Comparison of ENCODE assay signal across 23 mouse cellular contexts in the genomic region with DNA sequence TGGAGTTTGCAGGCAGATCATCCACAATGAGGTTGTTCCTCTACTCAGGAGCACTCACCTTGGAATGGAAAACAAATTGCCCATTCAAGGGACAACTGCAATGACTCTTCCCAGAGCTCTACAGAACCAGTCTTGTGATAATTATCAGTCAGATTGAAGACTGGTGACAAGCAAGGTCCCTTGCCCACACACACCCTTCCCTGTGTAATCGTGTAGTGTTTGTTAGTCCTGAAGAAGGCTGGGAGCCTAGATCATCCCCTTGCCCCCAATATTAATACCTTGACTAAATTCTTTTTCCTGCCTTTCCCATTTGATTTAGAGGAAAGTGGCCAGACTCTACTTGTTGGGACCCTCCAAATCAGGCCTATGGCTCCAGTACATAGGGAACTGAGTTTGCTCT. TPM values are rescaled to one million over a fixed set of nuclear protein-coding genes. Genes with fewer than 3 reads are reported as not detected.
DNase-seq lines count a peak whose midpoint lies in the region; ATAC-seq and TF ChIP-seq lines count a peak whose summit lies in the region.
"Had no signal": no experiment of that assay in that cellular context is flagged by ENCODE, and none has a peak within 500 bp of the region (broad histone marks: within the 10 kb centered on the region; RNA-seq: fewer than 3 reads in every experiment).

No protein-coding gene starts in this region.

- H3K9ac ChIP-seq in CH12.LX (ENCODE audit: insufficient read depth, low read depth), result no peak overlapping the region
- no peak overlapping the region for H3K9ac ChIP-seq in MEL (ENCODE audit: control insufficient read depth, low read depth, low read length, poor library complexity, severe bottlenecking)
- no peak overlapping the region for H3K9ac ChIP-seq in forebrain, embryonic 13.5 days

- H3ac ChIP-seq in myocyte (ENCODE audit: control insufficient read depth, insufficient read length), result no peak overlapping the region

- H3K9me3 ChIP-seq in CH12.LX (replicated peaks; ENCODE audit: low read length), result no peaks in the 10 kb centered on the region
- H3K9me3 ChIP-seq in MEL (replicated peaks; ENCODE audit: insufficient read depth, low read length), result no peaks in the 10 kb centered on the region
- no peaks in the 10 kb centered on the region for H3K9me3 ChIP-seq in forebrain, embryonic 13.5 days (replicated peaks)
- H3K9me3 ChIP-seq: G1E had no signal

- no peak for TF ChIP-seq POLR2A in CH12.LX (IDR thresholded peaks at IDR 0.05; ENCODE audit: low read depth, low read length)
- TF ChIP-seq POLR2A in MEL (IDR thresholded peaks at IDR 0.05; ENCODE audit: control insufficient read depth in 1 of 2, insufficient read depth in 1 of 2, low read depth in 1 of 2, low read length in 2 of 2, poor library complexity in 1 of 2), result no peak; a peak in 1 of 4 replicates
- TF ChIP-seq POLR2A in myocyte (IDR thresholded peaks at IDR 0.05; ENCODE audit: insufficient read length, low read depth), result no peak

- H3K4me3 ChIP-seq in CH12.LX (replicated peaks in 1 of 3; ENCODE audit: low read depth in 2 of 3, low read length in 2 of 3, poor library complexity in 1 of 3), result no peak overlapping the region
- no peak overlapping the region for H3K4me3 ChIP-seq in MEL (ENCODE audit: control insufficient read depth in 1 of 2, insufficient read depth in 1 of 2, low read depth in 2 of 2, low read length in 2 of 2)
- no peak overlapping the region for H3K4me3 ChIP-seq in myocyte
- no peak overlapping the region for H3K4me3 ChIP-seq in forebrain, embryonic 13.5 days

- dilution Hi-C loops in CH12.LX (cut with MboI; ENCODE audit: extremely low pct_ligation_motif_present, extremely low pct_unique_long_range_greater_than_20kb, low sequenced_read_pairs), result no loop called here

- H3K79me2 ChIP-seq in CH12.LX (replicated peaks; ENCODE audit: control insufficient read depth, extremely low read depth, insufficient read depth, poor library complexity, severe bottlenecking) (peaks cover 10% of the 10 kb centered on the region), MEL (ENCODE audit: control insufficient read depth, insufficient read depth, low read length, poor library complexity) (peaks cover 21% of the 10 kb centered on the region), myocyte (ENCODE audit: control insufficient read depth, insufficient read depth) (peaks cover 9% of the 10 kb centered on the region)

- TF ChIP-seq CTCF in CH12.LX (conservative IDR thresholded peaks at IDR 0.05 in 1 of 2, IDR thresholded peaks at IDR 0.05 in 1 of 2; ENCODE audit: low read depth in 2 of 2, low read length in 2 of 2), result no peak
- no peak for TF ChIP-seq CTCF in MEL (IDR thresholded peaks at IDR 0.05 in 2 of 3, conservative IDR thresholded peaks at IDR 0.05 in 1 of 3; ENCODE audit: control insufficient read depth in 1 of 3, insufficient read depth in 1 of 3, low read depth in 2 of 3, low read length in 3 of 3, poor library complexity in 1 of 3, severe bottlenecking in 1 of 3)

- in situ Hi-C loops in CH12.LX (cut with MboI; ENCODE audit: low pct_ligation_motif_present, low pct_unique_long_range_greater_than_20kb, low sequenced_read_pairs), result loop anchor here (5.0 kb wide), 1 partner anchor 78 kb away; no protein-coding TSS in a partner anchor

- no peak for ATAC-seq in forebrain, embryonic 13.5 days
- ATAC-seq: activated CD4-positive, CD25-positive, alpha-beta regulatory T cell, adult 4 months; CD4-positive, CD25-positive, alpha-beta regulatory T cell, adult 4 months; Patski had no signal

- DNase-seq in heart, adult 11 months, result peak; percentile 51
- DNase-seq in heart, postnatal 10 days, result no peak
- DNase-seq in CH12.LX (ENCODE audit: extremely low read depth), result peak; percentile 39
- DNase-seq in MEL (ENCODE audit: low read depth, low spot score), result peak; percentile 66
- DNase-seq in lung, postnatal 36 days, result no peak
- no peak for DNase-seq in urinary bladder, postnatal 25 days (ENCODE audit: low spot score)
- DNase-seq: adrenal gland, adult 2 months; adrenal gland, adult 8-10 months; adrenal gland, postnatal 10 days; adrenal gland, postnatal 14 days; adrenal gland, postnatal 25 days; adrenal gland, postnatal 36 days; B cell, adult 2 months; cerebellum, adult 11 months; cerebellum, adult 11-12 months; cerebellum, adult 18-20 months; cerebellum, adult 2 months had no signal

- no peaks in the 10 kb centered on the region for H3K27me3 ChIP-seq in CH12.LX (replicated peaks)
- no peaks in the 10 kb centered on the region for H3K27me3 ChIP-seq in MEL (ENCODE audit: control insufficient read depth in 1 of 2, insufficient read depth in 2 of 2, low read length in 2 of 2)
- no peaks in the 10 kb centered on the region for H3K27me3 ChIP-seq in myocyte (ENCODE audit: control insufficient read depth, insufficient read depth, insufficient read length)
- H3K27me3 ChIP-seq in forebrain, embryonic 13.5 days, result no peaks in the 10 kb centered on the region
- H3K27me3 ChIP-seq: Patski had no signal

- no peak for TF ChIP-seq EP300 in CH12.LX (IDR thresholded peaks at IDR 0.05; ENCODE audit: low read length)
- no peak for TF ChIP-seq EP300 in MEL (IDR thresholded peaks at IDR 0.05; ENCODE audit: low read depth in 1 of 2, low read length in 2 of 2)

- 88% methylated on average over 1 of the region's 1 CpGs for WGBS in forebrain, embryonic 13.5 days

- H3K4me2 ChIP-seq in CH12.LX (ENCODE audit: insufficient read depth, low read depth, poor library complexity, severe bottlenecking) (no peak overlapping the region), myocyte (ENCODE audit: low read depth) (no peak overlapping the region)
- no peak overlapping the region for H3K4me2 ChIP-seq in forebrain, embryonic 13.5 days

- peaks cover 28 to 50% of the 10 kb centered on the region in 2 experiments for H3K36me3 ChIP-seq in CH12.LX (replicated peaks in 1 of 2; ENCODE audit: control insufficient read depth in 1 of 2, insufficient read depth in 1 of 2, low read length in 1 of 2)
- H3K36me3 ChIP-seq in MEL (ENCODE audit: control insufficient read depth in 1 of 2, insufficient read depth in 2 of 2, low read length in 2 of 2), result peaks cover 8 to 24% of the 10 kb centered on the region in 2 experiments
- H3K36me3 ChIP-seq in myocyte (ENCODE audit: control insufficient read depth, insufficient read depth), result no peaks in the 10 kb centered on the region
- peaks cover 26% of the 10 kb centered on the region for H3K36me3 ChIP-seq in forebrain, embryonic 13.5 days (ENCODE audit: poor library complexity, severe bottlenecking)

- no peak overlapping the region for H3K27ac ChIP-seq in CH12.LX (ENCODE audit: insufficient read depth, low read depth)
- H3K27ac ChIP-seq in MEL (ENCODE audit: control insufficient read depth, low read depth, low read length), result no peak overlapping the region
- H3K27ac ChIP-seq in forebrain, embryonic 13.5 days, result no peak overlapping the region

- H3K4me1 ChIP-seq in CH12.LX (ENCODE audit: control insufficient read depth in 1 of 2, insufficient read depth in 2 of 2) (peaks cover 9 to 37% of the 10 kb centered on the region in 2 experiments), MEL (ENCODE audit: control insufficient read depth in 1 of 2, insufficient read depth in 2 of 2, low read length in 2 of 2) (peaks cover 0 to 21% of the 10 kb centered on the region in 2 experiments; a peak in 2 of 4 replicates)
- peaks cover 29% of the 10 kb centered on the region for H3K4me1 ChIP-seq in forebrain, embryonic 13.5 days

- intact Hi-C loops in heart, postnatal 10 days (cut with DNase I), result no loop called here

- TF ChIP-seq RAD21 in CH12.LX (IDR thresholded peaks at IDR 0.05; ENCODE audit: low read depth, low read length) (no peak), MEL (IDR thresholded peaks at IDR 0.05; ENCODE audit: low read depth, low read length) (no peak)

TF ChIP-seq in CH12.LX, 34 proteins besides CTCF, POLR2A, EP300 and RAD21 (continues in another document):
- TF ChIP-seq CHD1 (IDR thresholded peaks at IDR 0.05; ENCODE audit: low read depth, low read length) (no peak), UBTF (IDR thresholded peaks at IDR 0.05; ENCODE audit: low read depth, low read length) (no peak), ETS1 (conservative IDR thresholded peaks at IDR 0.05; ENCODE audit: low read depth, low read length) (no peak), MYC (IDR thresholded peaks at IDR 0.05; ENCODE audit: low read depth, low read length) (no peak), MXI1 (IDR thresholded peaks at IDR 0.05; ENCODE audit: low read depth, low read length) (no peak)

TF ChIP-seq in MEL, 35 proteins besides CTCF, POLR2A, EP300 and RAD21 (continues in another document):
- TF ChIP-seq USF1 (IDR thresholded peaks at IDR 0.05; ENCODE audit: low read depth, low read length) (no peak), KAT2A (conservative IDR thresholded peaks at IDR 0.05; ENCODE audit: low read depth, low read length) (no peak), ETS1 (IDR thresholded peaks at IDR 0.05; ENCODE audit: low read depth, low read length) (no peak), E2F4 (IDR thresholded peaks at IDR 0.05; ENCODE audit: borderline replicate concordance, low read depth, low read length) (no peak)

TF ChIP-seq in myocyte, 11 proteins besides CTCF, POLR2A, EP300 and RAD21:
- peak; percentile 58 for TF ChIP-seq POLR2AphosphoS2 (IDR thresholded peaks at IDR 0.05; ENCODE audit: insufficient read length, low read depth)
- TF ChIP-seq MYOD1 (IDR thresholded peaks at IDR 0.05; ENCODE audit: control insufficient read depth in 1 of 3, insufficient read length in 2 of 3, low read depth in 2 of 3), result no peak

RNA-seq across cellular contexts. Expression of gene Rplp1, which starts 4.7 kb away (rescaled TPM):
- total RNA-seq in heart, postnatal 10 days (2021), result 1,000 to 10,000 TPM; 1,715 to 1,777 TPM
- 12,233 and 13,782 TPM in 2 replicates for total RNA-seq in CH12.LX (2012; rRNA removed)
- total RNA-seq in CH12.LX (2014; rRNA removed), result 6,472 and 7,835 TPM in 2 replicates
- polyA plus RNA-seq in CH12.LX (2012; ENCODE audit: insufficient read length, low read depth), result 4,797 and 6,276 TPM in 2 replicates
- 13,843 and 15,045 TPM in 2 replicates for total RNA-seq in MEL (2012; rRNA removed)
- 1,000 to 10,000 TPM in 1 of 2 experiments, not detected in 1; 9,058 TPM for polyA plus RNA-seq in MEL (2012; ENCODE audit: insufficient read depth in 1 of 2, insufficient read length in 2 of 2, low read depth in 1 of 2, low replicate concordance in 2 of 2, missing spikeins in 1 of 2)
- 9,411 TPM for polyA plus RNA-seq in myocyte (2012; fragmentation: generic; extraction: Trizol)
- polyA plus RNA-seq in forebrain, embryonic 13.5 days (2015; fragmentation: Nextera tagmentation; extraction: Ambion mirVana), result 981 and 1,035 TPM in 2 replicates

RNA-seq across cellular contexts. Expression of gene Kif23, which starts 36.9 kb away (rescaled TPM):
- 10 to 100 TPM; 22.9 to 28.4 TPM for total RNA-seq in heart, postnatal 10 days (2021)
- total RNA-seq in CH12.LX (2012; rRNA removed) (50.6 and 71.5 TPM in 2 replicates), CH12.LX (2014; rRNA removed) (87.3 and 96.2 TPM in 2 replicates), MEL (2012; rRNA removed) (37.5 and 54.3 TPM in 2 replicates)
- polyA plus RNA-seq in CH12.LX (2012; ENCODE audit: insufficient read length, low read depth) (125 and 133 TPM in 2 replicates), MEL (2012; ENCODE audit: insufficient read depth in 1 of 2, insufficient read length in 2 of 2, low read depth in 1 of 2, low replicate concordance in 2 of 2, missing spikeins in 1 of 2) (100 to 1,000 TPM in 1 of 2 experiments, not detected in 1; 100 TPM), myocyte (2012; fragmentation: generic; extraction: Trizol) (24.1 TPM)
- 72.7 and 85.0 TPM in 2 replicates for polyA plus RNA-seq in forebrain, embryonic 13.5 days (2015; fragmentation: Nextera tagmentation; extraction: Ambion mirVana)

Comparison
In these comparisons a context has a peak if more than half of its experiments do, and no peak if none do; other contexts are left out.
1. DNase-seq: peak in heart, adult 11 months (single experiment), CH12.LX (single experiment) and MEL (single experiment); none in heart, postnatal 10 days (0 of 2), lung, postnatal 36 days (single experiment) and urinary bladder, postnatal 25 days (single experiment).